ENCODE assay signal across 29 mouse cellular contexts in the genomic region with DNA sequence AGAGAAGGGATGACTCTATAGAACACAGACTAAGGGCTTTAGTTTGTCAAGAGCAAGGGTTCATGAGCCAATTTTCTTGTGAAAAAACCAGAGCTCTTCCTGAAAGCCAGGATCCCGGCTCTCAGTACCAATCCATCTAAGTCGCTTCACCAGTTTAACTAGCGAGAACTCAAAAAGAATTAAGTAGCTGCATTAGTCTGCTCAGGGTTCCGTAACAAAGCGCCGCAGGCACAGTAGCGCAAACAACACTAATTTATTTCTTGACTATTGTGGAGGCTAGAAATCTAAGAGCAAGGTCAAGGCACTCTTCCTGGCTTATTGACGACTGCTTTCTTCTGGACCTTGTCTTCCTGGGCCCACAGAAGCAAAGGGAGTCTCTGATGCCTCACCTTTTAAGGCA. TPM values are rescaled to one million over a fixed set of nuclear protein-coding genes. Genes with fewer than 3 reads are reported as not detected.
A peak's percentile ranks its signal among the peaks of the same experiment; 100 is the strongest.
DNase-seq lines count a peak whose midpoint lies in the region; ATAC-seq and TF ChIP-seq lines count a peak whose summit lies in the region.
"Had no signal": no experiment of that assay in that cellular context is flagged by ENCODE, and none has a peak within 500 bp of the region (broad histone marks: within the 10 kb centered on the region; RNA-seq: fewer than 3 reads in every experiment).

No protein-coding gene starts in this region.

- H3K4me2 ChIP-seq in hindbrain, postnatal 0 days (ENCODE audit: low read depth, low read length), result no peak overlapping the region
- H3K4me2 ChIP-seq in hindbrain, embryonic 11.5 days (replicated peaks; ENCODE audit: low read depth, low read length), result no peak overlapping the region
- no peak overlapping the region for H3K4me2 ChIP-seq in kidney, postnatal 0 days (ENCODE audit: low read length)
- H3K4me2 ChIP-seq: embryonic facial prominence, embryonic 15.5 days; forebrain, embryonic 13.5 days; heart, embryonic 15.5 days; hindbrain, embryonic 12.5 days; limb, embryonic 12.5 days; liver, embryonic 15.5 days; lung, embryonic 14.5 days; stomach, embryonic 15.5 days had no signal

- no peak overlapping the region for H3K27ac ChIP-seq in hindbrain, postnatal 0 days
- H3K27ac ChIP-seq in hindbrain, embryonic 11.5 days (ENCODE audit: low read depth, low read length), result no peak overlapping the region
- H3K27ac ChIP-seq in kidney, adult 2 months (ENCODE audit: insufficient read depth, low read depth, low read length), result peak overlapping the region; percentile 63
- no peak overlapping the region for H3K27ac ChIP-seq in kidney, postnatal 0 days
- H3K27ac ChIP-seq: embryonic facial prominence, embryonic 10.5 days; embryonic facial prominence, embryonic 15.5 days; forebrain, embryonic 13.5 days; heart, embryonic 10.5 days; heart, embryonic 15.5 days; hindbrain, embryonic 12.5 days; limb, embryonic 12.5 days; liver, embryonic 15.5 days; midbrain, embryonic 10.5 days; stomach, embryonic 15.5 days had no signal

- H3K4me1 ChIP-seq in hindbrain, postnatal 0 days (ENCODE audit: insufficient read depth, low read length), result no peaks in the 10 kb centered on the region
- no peaks in the 10 kb centered on the region for H3K4me1 ChIP-seq in hindbrain, embryonic 11.5 days (replicated peaks; ENCODE audit: control insufficient read depth, insufficient read depth, low read length)
- no peaks in the 10 kb centered on the region for H3K4me1 ChIP-seq in kidney, adult 2 months (ENCODE audit: control insufficient read depth, insufficient read depth, low read length)
- no peaks in the 10 kb centered on the region for H3K4me1 ChIP-seq in kidney, postnatal 0 days (replicated peaks; ENCODE audit: insufficient read depth, low read length)
- H3K4me1 ChIP-seq: embryonic facial prominence, embryonic 10.5 days; embryonic facial prominence, embryonic 15.5 days; forebrain, embryonic 13.5 days; heart, embryonic 10.5 days; heart, embryonic 15.5 days; hindbrain, embryonic 12.5 days; limb, embryonic 12.5 days; liver, embryonic 15.5 days; midbrain, embryonic 10.5 days; stomach, embryonic 15.5 days had no signal

- TF ChIP-seq POLR2A in kidney, adult 2 months (IDR thresholded peaks at IDR 0.05; ENCODE audit: low read depth, low read length), result no peak

- no peaks in the 10 kb centered on the region for H3K36me3 ChIP-seq in hindbrain, postnatal 0 days (ENCODE audit: insufficient read depth, low read length)
- no peaks in the 10 kb centered on the region for H3K36me3 ChIP-seq in hindbrain, embryonic 11.5 days (ENCODE audit: control insufficient read depth, insufficient read depth, low read length)
- H3K36me3 ChIP-seq in kidney, adult 2 months (ENCODE audit: control insufficient read depth, insufficient read depth, low read length), result no peaks in the 10 kb centered on the region
- H3K36me3 ChIP-seq in kidney, postnatal 0 days (ENCODE audit: insufficient read depth, low read length), result no peaks in the 10 kb centered on the region
- H3K36me3 ChIP-seq: embryonic facial prominence, embryonic 10.5 days; embryonic facial prominence, embryonic 15.5 days; G1E; heart, embryonic 10.5 days; heart, embryonic 15.5 days; hindbrain, embryonic 12.5 days; limb, embryonic 12.5 days; liver, embryonic 15.5 days; midbrain, embryonic 10.5 days; stomach, embryonic 15.5 days had no signal

- H3K9ac ChIP-seq in hindbrain, postnatal 0 days (replicated peaks; ENCODE audit: low read length), result no peak overlapping the region
- H3K9ac ChIP-seq in hindbrain, embryonic 11.5 days (ENCODE audit: low read depth, low read length), result no peak overlapping the region
- no peak overlapping the region for H3K9ac ChIP-seq in kidney, postnatal 0 days (ENCODE audit: low read depth, low read length)
- H3K9ac ChIP-seq: embryonic facial prominence, embryonic 15.5 days; forebrain, embryonic 13.5 days; heart, embryonic 15.5 days; hindbrain, embryonic 12.5 days; limb, embryonic 12.5 days; liver, embryonic 15.5 days; lung, embryonic 14.5 days; stomach, embryonic 15.5 days had no signal

- peak; percentile 8 for DNase-seq in hindbrain, postnatal 0 days (ENCODE audit: low spot score)
- DNase-seq in hindbrain, embryonic 11.5 days (ENCODE audit: low spot score), result no peak
- peak; percentile 68 for DNase-seq in kidney, adult 2 months
- peak; percentile 27 for DNase-seq in kidney, postnatal 0 days (ENCODE audit: low spot score)
- peak; percentile 33 to 61 for DNase-seq in kidney, postnatal 4 days
- no peak for DNase-seq in right cerebral cortex, postnatal 10 days (ENCODE audit: low spot score in 2 of 2)
- no peak for DNase-seq in lung, postnatal 4 days
- DNase-seq in heart, adult 9 months (ENCODE audit: low spot score in 2 of 2), result no peak
- DNase-seq: adrenal gland, postnatal 10 days; cerebellum, adult 8-10 months; cerebellum, postnatal 25 days; gastrocnemius, postnatal 14 days; lung, embryonic 14.5 days; lung, postnatal 14 days had no signal

- TF ChIP-seq CTCF in hindbrain, postnatal 0 days (IDR thresholded peaks at IDR 0.05; ENCODE audit: low read depth), result no peak
- TF ChIP-seq CTCF in kidney, adult 2 months (conservative IDR thresholded peaks at IDR 0.05; ENCODE audit: insufficient read depth, insufficient read length, low read depth, low read length), result no peak
- no peak for TF ChIP-seq CTCF in kidney, postnatal 0 days (IDR thresholded peaks at IDR 0.05; ENCODE audit: low read depth)

- H3K27me3 ChIP-seq in hindbrain, postnatal 0 days (ENCODE audit: insufficient read depth, low read length), result no peaks in the 10 kb centered on the region
- H3K27me3 ChIP-seq in hindbrain, embryonic 11.5 days (ENCODE audit: control insufficient read depth, insufficient read depth, low read length), result no peaks in the 10 kb centered on the region
- H3K27me3 ChIP-seq in kidney, adult 2 months (replicated peaks; ENCODE audit: control insufficient read depth, insufficient read depth, low read length), result no peaks in the 10 kb centered on the region
- no peaks in the 10 kb centered on the region for H3K27me3 ChIP-seq in kidney, postnatal 0 days (ENCODE audit: insufficient read depth, low read length)
- H3K27me3 ChIP-seq: embryonic facial prominence, embryonic 15.5 days; forebrain, embryonic 13.5 days; heart, embryonic 15.5 days; hindbrain, embryonic 12.5 days; limb, embryonic 12.5 days; liver, embryonic 15.5 days; stomach, embryonic 15.5 days had no signal

- no peaks in the 10 kb centered on the region for H3K9me3 ChIP-seq in hindbrain, postnatal 0 days (ENCODE audit: low read length)
- no peaks in the 10 kb centered on the region for H3K9me3 ChIP-seq in hindbrain, embryonic 11.5 days (ENCODE audit: control insufficient read depth, low read length)
- H3K9me3 ChIP-seq in kidney, postnatal 0 days (replicated peaks; ENCODE audit: low read length), result no peaks in the 10 kb centered on the region
- H3K9me3 ChIP-seq: embryonic facial prominence, embryonic 10.5 days; embryonic facial prominence, embryonic 15.5 days; forebrain, embryonic 13.5 days; G1E; heart, embryonic 10.5 days; heart, embryonic 15.5 days; hindbrain, embryonic 12.5 days; limb, embryonic 12.5 days; liver, embryonic 15.5 days; midbrain, embryonic 10.5 days; stomach, embryonic 15.5 days had no signal

- no peak overlapping the region for H3K4me3 ChIP-seq in hindbrain, postnatal 0 days (ENCODE audit: low read length)
- H3K4me3 ChIP-seq in hindbrain, embryonic 11.5 days (ENCODE audit: low read depth, low read length), result no peak overlapping the region
- H3K4me3 ChIP-seq in kidney, adult 2 months (ENCODE audit: insufficient read depth, low read depth, low read length), result no peak overlapping the region
- no peak overlapping the region for H3K4me3 ChIP-seq in kidney, postnatal 0 days (replicated peaks; ENCODE audit: low read depth, low read length)
- H3K4me3 ChIP-seq: embryonic facial prominence, embryonic 10.5 days; embryonic facial prominence, embryonic 15.5 days; forebrain, embryonic 13.5 days; heart, embryonic 10.5 days; heart, embryonic 15.5 days; hindbrain, embryonic 12.5 days; limb, embryonic 12.5 days; liver, embryonic 15.5 days; midbrain, embryonic 10.5 days; stomach, embryonic 15.5 days had no signal

- ATAC-seq in hindbrain, postnatal 0 days, result no peak
- ATAC-seq in hindbrain, embryonic 11.5 days (ENCODE audit: low FRiP score), result no peak
- no peak for ATAC-seq in kidney, postnatal 0 days (replicated peaks; ENCODE audit: low FRiP score, low read depth)
- ATAC-seq: forebrain, embryonic 13.5 days; inflammation-experienced regulatory T-cells, adult 6 months had no signal

- WGBS in hindbrain, postnatal 0 days, result 74% methylated on average over 8 of the region's 8 CpGs
- 86% methylated on average over 8 of the region's 8 CpGs for WGBS in hindbrain, embryonic 11.5 days
- WGBS in kidney, adult 2 months, result 59% methylated on average over 8 of the region's 8 CpGs
- 61% methylated on average over 8 of the region's 8 CpGs for WGBS in kidney, postnatal 0 days

RNA-seq across cellular contexts. Expression of gene Dnm3, which starts 14.2 kb away (rescaled TPM):
- total RNA-seq in hindbrain, postnatal 0 days (2014; rRNA removed), result 64.7 and 78.2 TPM in 2 replicates
- 52.3 and 56.3 TPM in 2 replicates for polyA plus RNA-seq in hindbrain, postnatal 0 days (2015; fragmentation: Nextera tagmentation; extraction: Ambion mirVana)
- 12.0 TPM in 2 replicates for polyA plus RNA-seq in hindbrain, embryonic 11.5 days (2014; fragmentation: Nextera tagmentation; extraction: Ambion mirVana)
- 6.5 and 8.2 TPM in 2 replicates for polyA plus RNA-seq in kidney, adult 2 months (2012; rRNA removed)
- 8.3 and 9.6 TPM in 2 replicates for polyA plus RNA-seq in kidney, postnatal 0 days (2015; fragmentation: Nextera tagmentation; extraction: Ambion mirVana)
- total RNA-seq: granulocyte monocyte progenitor cell, adult 5-6 weeks; megakaryocyte progenitor cell, adult 5-6 weeks; neutrophil, adult 5-6 weeks had no signal

Comparison
In these comparisons a context has a peak if more than half of its experiments do, and no peak if none do; other contexts are left out.
1. DNase-seq: peak in hindbrain, postnatal 0 days (single experiment), kidney, adult 2 months (single experiment), kidney, postnatal 0 days (single experiment) and kidney, postnatal 4 days (2 of 2); none in hindbrain, embryonic 11.5 days (single experiment), right cerebral cortex, postnatal 10 days (0 of 2), lung, postnatal 4 days (0 of 2) and heart, adult 9 months (0 of 2).